Mouse (Mus musculus) lung, embryonic 16.5 days (tissue): ENCODE data around the gene Cdk19. TPM values are rescaled to one million over a fixed set of nuclear protein-coding genes. Genes with fewer than 3 reads are reported as not detected.
"Not testable (repeated sequence)": the region's sequence is repeated elsewhere in the genome, so short reads cannot be mapped to it uniquely, and the experiment has no call there.

ENCODE experiments used
- ATAC-seq: fragments of 200-750 bp; cut with Nextera tagmentation; 2 replicates; pipeline ENCODE4 v1.8.0; 2017; ENCODE audit warnings: low read depth, mild to moderate bottlenecking, moderate library complexity
- H3K27ac ChIP-seq: fragments of 300-500 bp; sonication (generic); 2 replicates; pipeline ENCODE4 v1.5.1; 2014; ENCODE audit warnings: mild to moderate bottlenecking, control low read depth, low read length
- H3K27me3 ChIP-seq: fragments of 300-500 bp; sonication (generic); 2 replicates; pipeline ENCODE4 v1.6.1; 2014; ENCODE audit warnings: low read depth, low read length, mixed read lengths; ENCODE audit not compliant: control insufficient read depth, insufficient read depth
- H3K36me3 ChIP-seq: fragments of 300-500 bp; sonication (generic); 2 replicates; pipeline ENCODE4 v1.6.1; 2014; ENCODE audit warnings: low read length; ENCODE audit not compliant: control insufficient read depth, insufficient read depth
- H3K4me1 ChIP-seq: fragments of 300-500 bp; sonication (generic); replicated peaks from 2 replicates; pipeline ENCODE4 v1.6.1; 2014; ENCODE audit warnings: low read length, mixed read lengths; ENCODE audit not compliant: control insufficient read depth, insufficient read depth
- H3K4me2 ChIP-seq: fragments of 300-500 bp; sonication (generic); 2 replicates; pipeline ENCODE4 v1.6.1; 2014; ENCODE audit warnings: low read depth, low read length, control low read depth
- H3K4me3 ChIP-seq: fragments of 300-500 bp; sonication (generic); 2 replicates; pipeline ENCODE4 v1.5.1; 2014; ENCODE audit warnings: mild to moderate bottlenecking, low read length, control low read depth
- H3K9ac ChIP-seq: fragments of 300-500 bp; sonication (generic); 2 replicates; pipeline ENCODE4 v1.6.1; 2014; ENCODE audit warnings: low read length, control low read depth
- H3K9me3 ChIP-seq: fragments of 300-500 bp; sonication (generic); 2 replicates; pipeline ENCODE4 v1.6.1; 2016; ENCODE audit warnings: low read length; ENCODE audit not compliant: control insufficient read depth
- WGBS: fragments of 180-500 bp; shearing (Covaris S2); extraction: QIAGEN DNeasy Blood & Tissue Kit; methylation state at CpG from one replicate; pipeline ENCODE4 v1.1.7; 2014; 5-methylcytosine and 5-hydroxymethylcytosine counted together
- polyA plus RNA-seq: library from polyadenylated mRNA; unstranded; fragments of >200 nt; fragmentation: Nextera tagmentation; extraction: Ambion mirVana; gene quantifications from 2 replicates; pipeline ENCODE4 v1.2.1, GENCODE M21; 2015

The Cdk19 gene
- polyA plus RNA-seq, result 9.8 and 11.3 TPM in 2 replicates

DNA sequence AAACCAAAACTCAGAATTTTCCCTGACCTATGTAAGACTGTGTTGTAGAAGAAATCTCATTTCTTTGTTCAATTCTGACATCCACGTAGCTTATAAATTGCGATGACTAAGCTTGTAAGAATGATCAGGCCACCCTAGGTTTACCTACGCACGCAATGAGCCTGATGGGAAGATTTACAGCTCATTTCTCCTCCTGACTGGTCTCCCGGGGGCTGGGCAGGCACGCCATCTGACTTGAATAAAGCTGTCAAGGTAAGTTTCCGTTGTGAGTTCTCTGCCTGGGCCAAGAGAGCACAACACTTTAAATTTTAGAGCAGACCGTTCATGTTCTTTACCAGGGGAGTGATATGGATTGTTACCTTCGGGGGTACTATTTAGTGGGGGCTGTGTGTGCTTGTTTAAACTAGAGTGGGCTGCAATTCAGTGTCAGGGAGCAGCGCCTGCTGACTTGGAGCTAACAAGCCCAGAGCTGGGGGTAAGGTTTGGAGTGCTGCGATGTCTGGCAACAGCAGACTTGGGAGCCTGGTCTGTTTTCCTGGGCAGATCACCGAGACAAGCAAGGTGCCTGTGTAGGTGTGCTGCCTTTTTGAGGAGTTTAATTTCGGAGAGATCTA is at the start of gene Cdk19:
Gene Cdk19 (plus strand): TSS at position 214 of the 614 bp plus-strand sequence.
- Histone ChIP-seq H3K4me2 (no peak within 1 kb of the TSS), H3K36me3 (no peaks in the 10 kb centered on the region), H3K4me1 (no peaks in the 10 kb centered on the region), H3K9me3 (no peaks in the 10 kb centered on the region), H3K9ac (no peak within 1 kb of the TSS), H3K27ac (no peak within 1 kb of the TSS), H3K27me3 (no peaks in the 10 kb centered on the region), H3K4me3 (no peak within 1 kb of the TSS)
- no peak for ATAC-seq
- WGBS, result 32% methylated on average over 13 of the region's 13 CpGs

DNA sequence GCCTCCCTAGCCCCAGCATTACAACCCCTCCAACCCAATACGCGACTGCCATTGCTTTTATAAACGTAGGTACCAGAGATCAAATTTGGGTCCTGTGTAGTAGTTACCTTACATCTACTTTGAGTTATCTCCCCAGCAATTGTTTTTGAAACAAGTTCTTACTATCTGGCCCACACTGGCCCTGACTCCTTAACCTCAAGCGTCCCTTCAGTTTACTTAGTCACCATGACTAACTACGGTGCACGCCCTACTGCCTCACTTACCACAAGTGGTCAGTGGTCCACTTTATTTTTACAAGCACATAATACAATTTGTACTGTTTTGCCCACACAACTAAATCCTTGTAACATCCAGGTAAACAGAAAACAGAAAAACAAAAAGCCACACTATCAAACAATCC is 46.7 kb upstream of the Cdk19 start:
- ATAC-seq, result no peak
- WGBS, result 91% methylated on average over 6 of the region's 6 CpGs

DNA sequence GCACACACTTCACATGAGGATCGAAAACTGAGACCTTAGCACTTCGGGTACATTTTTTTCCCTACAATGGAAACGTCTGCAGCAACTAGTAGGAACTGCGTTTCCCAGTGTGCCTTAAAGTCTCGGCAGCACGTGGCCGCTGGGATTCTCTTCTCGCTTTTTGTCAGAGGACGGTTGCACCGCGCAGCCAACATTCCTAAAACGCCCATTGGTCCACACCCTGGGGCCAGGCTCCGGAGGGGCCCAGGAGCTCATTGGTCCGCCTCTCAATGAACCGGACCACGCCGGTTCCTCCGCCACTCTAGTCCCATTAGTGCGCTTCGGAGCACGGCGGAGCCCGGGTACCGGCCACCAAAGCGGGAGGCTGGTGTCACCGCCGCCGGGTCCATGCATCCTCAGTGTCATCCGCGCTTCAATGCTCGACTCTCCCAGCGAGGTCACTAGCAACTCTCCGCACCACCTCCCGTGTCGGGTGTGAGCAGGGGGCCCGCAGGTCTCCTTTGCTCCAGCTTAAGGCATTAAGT is 38.7 kb upstream of the Cdk19 start:
- H3K4me1 ChIP-seq, result peaks cover 18% of the 10 kb centered on the region
- H3K9ac ChIP-seq, result peak overlapping the region; percentile 92
- H3K4me2 ChIP-seq, result peak overlapping the region; percentile 77
- H3K36me3 ChIP-seq, result no peaks in the 10 kb centered on the region
- peak overlapping the region; percentile 75 for H3K4me3 ChIP-seq
- H3K27me3 ChIP-seq, result no peaks in the 10 kb centered on the region
- H3K27ac ChIP-seq, result peak overlapping the region; percentile 90
- under 1% methylated on average over 36 of the region's 36 CpGs for WGBS
- ATAC-seq, result peak; percentile 86
- no peaks in the 10 kb centered on the region for H3K9me3 ChIP-seq

More for the DNA sequence above, 46.7 kb upstream of the Cdk19 start:
- H3K9ac ChIP-seq, result no peak overlapping the region
- H3K36me3 ChIP-seq, result peaks cover 12% of the 10 kb centered on the region
- H3K9me3 ChIP-seq, result no peaks in the 10 kb centered on the region
- no peaks in the 10 kb centered on the region for H3K27me3 ChIP-seq
- H3K4me1 ChIP-seq, result no peaks in the 10 kb centered on the region
- H3K4me3 ChIP-seq, result no peak overlapping the region
- no peak overlapping the region for H3K4me2 ChIP-seq
- H3K27ac ChIP-seq, result no peak overlapping the region

DNA sequence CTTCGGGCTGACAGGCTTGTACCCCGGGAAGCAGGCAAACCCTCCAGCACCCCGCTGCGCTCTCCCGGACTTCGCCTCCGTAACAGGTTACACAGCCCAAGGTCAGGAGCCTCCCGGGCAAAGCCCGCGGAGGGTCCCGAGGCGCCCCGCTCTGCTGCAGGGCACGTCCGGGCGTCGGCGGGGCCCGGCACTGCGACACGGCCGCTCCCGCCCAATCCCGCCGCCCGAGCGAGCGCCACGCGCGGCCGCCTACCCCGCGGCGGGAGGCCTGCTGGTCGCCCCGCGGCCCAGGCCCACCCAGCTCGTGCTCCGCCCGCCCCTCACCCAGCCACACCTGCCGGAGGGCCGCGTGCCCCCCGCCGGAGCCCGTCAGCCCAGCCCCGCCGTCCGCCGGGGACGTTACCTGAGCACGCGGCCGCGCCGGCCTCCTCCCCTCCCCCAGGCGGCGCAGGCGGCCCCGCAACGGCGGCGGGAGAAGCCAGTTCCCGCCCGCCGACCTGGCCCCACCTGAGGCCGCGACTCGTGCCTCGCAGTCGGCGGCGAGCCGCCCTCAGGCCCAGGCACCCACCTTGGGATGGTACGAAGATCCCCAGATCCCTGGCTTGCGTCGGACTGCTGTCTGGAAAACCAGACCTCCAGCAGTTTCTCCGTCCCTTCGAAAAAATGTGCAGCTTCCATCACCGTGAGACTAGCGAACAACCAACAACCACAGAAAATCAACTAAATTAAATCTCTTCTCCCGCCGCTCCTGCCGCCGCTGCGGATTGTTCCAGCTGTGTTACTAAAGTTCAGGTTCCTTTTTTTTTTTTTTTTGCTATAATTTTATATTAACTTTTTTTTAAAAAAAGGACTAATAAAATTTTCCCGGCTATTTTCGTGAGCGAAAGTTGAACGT is 37.9 kb upstream of the Cdk19 start:
- H3K4me3 ChIP-seq, result peak overlapping the region; percentile 75

DNA sequence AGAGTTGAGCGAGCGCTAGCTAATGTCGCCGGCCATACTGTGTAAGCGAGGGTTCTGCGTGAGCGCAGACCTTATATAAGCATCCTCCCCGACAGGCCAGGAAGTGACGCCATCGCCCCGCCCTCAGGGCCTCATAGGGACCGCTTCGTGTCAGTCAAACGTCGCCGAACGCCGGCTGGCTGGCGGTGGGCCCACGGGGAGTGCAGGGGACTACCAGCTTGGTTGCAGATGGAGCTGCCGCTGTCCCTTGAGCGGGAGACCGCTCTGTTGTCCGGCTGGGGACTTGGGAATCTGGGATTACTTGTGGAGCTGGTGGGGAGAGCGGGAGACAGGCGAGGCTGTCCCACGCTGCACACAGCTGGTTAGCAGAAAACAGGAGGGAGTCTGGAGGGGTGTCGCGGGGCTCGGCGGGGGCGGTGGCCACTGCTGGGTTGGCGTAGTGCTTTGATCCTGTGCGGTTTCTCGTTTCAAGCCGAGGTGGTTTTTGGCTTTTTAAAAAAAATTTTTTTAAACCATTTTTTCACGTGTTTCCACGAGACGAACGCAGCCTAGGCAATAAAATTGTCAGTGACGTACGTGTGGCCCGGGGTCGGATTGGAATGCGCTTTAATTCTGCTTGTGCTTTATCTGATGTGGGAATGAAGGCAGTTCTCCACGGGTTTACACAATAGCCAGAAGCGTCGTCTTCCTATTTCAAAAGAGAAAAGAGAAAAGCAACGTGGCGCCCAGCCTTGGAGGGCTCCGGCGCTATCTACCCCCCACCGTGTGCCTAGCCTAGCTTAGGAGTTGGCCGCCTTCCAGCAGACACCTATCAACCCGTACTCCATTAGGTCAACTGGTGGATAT is 37.0 kb upstream of the Cdk19 start, which contains the start of gene Amd1:
Gene Amd1 (minus strand): TSS at position 47 of the 846 bp plus-strand sequence.
- H3K27me3 ChIP-seq, result no peaks in the 10 kb centered on the region
- peak within 1 kb of the TSS; percentile 99 for H3K27ac ChIP-seq
- H3K9ac ChIP-seq, result peak within 1 kb of the TSS; percentile 92
- peaks cover 18% of the 10 kb centered on the region for H3K4me1 ChIP-seq
- H3K4me3 ChIP-seq, result peak within 1 kb of the TSS; percentile 75
- no peaks in the 10 kb centered on the region for H3K36me3 ChIP-seq
- H3K4me2 ChIP-seq, result peak within 1 kb of the TSS; percentile 86
- ATAC-seq, result peak; percentile 98
- peaks cover 3% of the 10 kb centered on the region for H3K9me3 ChIP-seq
- WGBS, result under 1% methylated on average over 55 of the region's 55 CpGs

More for the DNA sequence above, 37.9 kb upstream of the Cdk19 start:
- Histone ChIP-seq H3K9ac (peak overlapping the region; percentile 92), H3K27ac (peak overlapping the region; percentile 90), H3K4me2 (peak overlapping the region; percentile 77), H3K4me1 (peaks cover 18% of the 10 kb centered on the region)
- H3K9me3 ChIP-seq, H3K36me3 ChIP-seq, H3K27me3 ChIP-seq: not testable (repeated sequence)
- ATAC-seq, result peak; percentile 26
- under 1% methylated on average over 55 of the region's 91 CpGs for WGBS

DNA sequence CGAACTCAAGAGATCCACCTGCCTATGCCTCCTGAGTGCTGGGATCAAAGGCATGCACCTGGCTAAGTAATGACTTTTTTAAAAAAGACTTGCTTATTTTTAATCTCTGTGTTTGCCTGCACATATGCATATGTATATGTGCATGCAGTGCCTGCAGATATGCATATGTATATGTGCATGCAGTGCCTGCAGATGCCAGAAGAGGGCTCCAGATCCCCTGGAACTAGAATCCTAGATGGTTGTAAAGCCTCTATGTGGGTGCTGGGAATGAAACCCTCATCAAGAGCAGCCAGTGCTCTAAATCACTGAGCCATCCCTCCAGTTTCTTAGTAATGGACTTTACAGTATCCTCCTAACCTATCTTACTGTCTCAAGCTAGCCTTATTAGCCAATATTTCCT is 33.4 kb upstream of the Cdk19 start:
- H3K4me3 ChIP-seq, result no peak overlapping the region
- no peaks in the 10 kb centered on the region for H3K27me3 ChIP-seq
- no peaks in the 10 kb centered on the region for H3K4me1 ChIP-seq
- H3K9me3 ChIP-seq, result peaks cover 3% of the 10 kb centered on the region
- no peak overlapping the region for H3K4me2 ChIP-seq
- no peak overlapping the region for H3K9ac ChIP-seq
- WGBS, result 80% methylated on average over 1 of the region's 1 CpGs
- H3K36me3 ChIP-seq, result no peaks in the 10 kb centered on the region
- no peak overlapping the region for H3K27ac ChIP-seq
- no peak for ATAC-seq

DNA sequence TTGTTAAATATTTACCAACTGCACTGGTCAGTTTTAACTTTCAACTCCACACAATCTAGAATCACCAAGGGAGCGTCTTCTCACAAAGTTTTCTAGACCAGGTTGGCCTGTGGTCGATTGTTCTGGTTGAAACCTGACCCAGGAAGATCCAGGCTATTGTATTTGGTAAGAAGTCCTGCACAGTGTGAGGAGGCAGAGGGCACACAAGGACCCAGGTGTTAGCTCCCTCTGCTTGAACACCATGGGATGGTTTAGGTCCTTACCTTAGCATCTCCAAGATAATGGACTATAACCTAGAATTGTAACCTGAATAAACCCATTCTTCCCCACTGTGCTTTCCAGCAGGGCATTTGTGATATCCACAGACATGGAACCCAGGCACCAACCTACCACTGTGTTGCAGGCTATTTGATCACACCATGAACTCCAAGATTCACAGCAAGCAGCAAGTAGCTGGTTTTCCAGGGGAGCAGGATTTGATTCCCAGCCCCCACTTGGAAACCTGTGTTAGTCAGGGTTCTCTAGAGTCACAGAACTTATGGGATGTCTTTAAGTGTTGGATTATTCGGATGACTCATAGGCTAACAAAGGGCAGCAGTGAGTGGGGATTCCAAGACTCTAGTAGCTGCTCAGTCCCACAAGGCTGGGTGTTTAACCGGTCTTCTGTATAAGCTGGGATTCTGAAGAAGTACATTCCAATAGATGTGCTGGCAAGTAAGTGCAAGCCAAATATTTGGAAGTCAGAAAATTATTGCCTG is 31.4 kb upstream of the Cdk19 start:
- H3K9ac ChIP-seq, result no peak overlapping the region
- peak; percentile 73; the same call in 1 of the 2 replicates for ATAC-seq
- H3K4me2 ChIP-seq, result no peak overlapping the region
- peaks cover 3% of the 10 kb centered on the region for H3K9me3 ChIP-seq
- no peak overlapping the region for H3K4me3 ChIP-seq
- no peaks in the 10 kb centered on the region for H3K36me3 ChIP-seq
- H3K4me1 ChIP-seq, result no peaks in the 10 kb centered on the region
- WGBS, result 40% methylated on average over 4 of the region's 4 CpGs
- no peak overlapping the region for H3K27ac ChIP-seq
- no peaks in the 10 kb centered on the region for H3K27me3 ChIP-seq

DNA sequence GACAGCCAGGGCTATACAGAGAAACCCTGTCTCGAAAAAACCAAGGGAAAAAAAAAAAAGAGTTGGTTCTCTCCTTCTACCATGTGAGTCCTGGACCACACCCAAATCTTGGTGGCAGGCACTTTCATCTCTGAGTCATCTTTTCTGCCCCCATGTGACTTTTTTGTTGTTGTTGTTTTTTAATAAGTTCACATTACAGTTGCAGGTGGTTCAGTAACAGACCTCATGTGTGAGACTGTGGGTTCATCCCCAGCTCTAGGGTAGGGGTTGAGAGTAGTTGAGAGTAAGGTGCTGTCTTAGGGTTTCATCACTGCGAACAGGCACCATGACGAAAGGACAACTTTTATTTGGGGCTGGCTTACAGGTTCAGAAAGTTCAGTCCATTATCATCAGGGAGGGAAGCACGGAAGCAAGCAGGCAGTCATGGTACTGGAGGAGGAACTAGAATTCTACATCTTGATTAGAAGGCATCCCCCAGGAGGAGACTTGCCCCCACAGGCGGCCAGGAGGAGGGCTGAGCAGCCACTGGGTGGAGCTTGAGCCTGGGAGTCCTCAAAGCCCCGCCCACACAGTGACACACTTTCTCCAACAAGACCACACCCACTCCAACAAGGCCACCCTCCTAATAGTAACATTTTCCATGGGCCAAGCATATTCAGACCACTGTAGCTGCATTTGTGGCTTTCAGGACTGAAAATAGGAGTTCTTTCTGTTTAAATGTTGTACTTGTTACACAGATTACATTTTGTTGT is 29.3 kb upstream of the Cdk19 start:
- H3K27ac ChIP-seq, result no peak overlapping the region
- H3K4me2 ChIP-seq, result no peak overlapping the region
- 54% methylated on average over 6 of the region's 6 CpGs for WGBS
- no peaks in the 10 kb centered on the region for H3K36me3 ChIP-seq
- no peak overlapping the region for H3K4me3 ChIP-seq
- peaks cover 3% of the 10 kb centered on the region for H3K9me3 ChIP-seq
- H3K9ac ChIP-seq, result no peak overlapping the region
- no peak for ATAC-seq
- H3K27me3 ChIP-seq, result no peaks in the 10 kb centered on the region
- no peaks in the 10 kb centered on the region for H3K4me1 ChIP-seq
